Mouse (Mus musculus): ENCODE results near the gene Cers6. TPM values are rescaled to one million over a fixed set of nuclear protein-coding genes. Genes with fewer than 3 reads are reported as not detected.
A peak's percentile ranks its signal among the peaks of the same experiment; 100 is the strongest.

Cers6 gene
- polyA plus RNA-seq, 1 experiment: 10.3 TPM

DNA sequence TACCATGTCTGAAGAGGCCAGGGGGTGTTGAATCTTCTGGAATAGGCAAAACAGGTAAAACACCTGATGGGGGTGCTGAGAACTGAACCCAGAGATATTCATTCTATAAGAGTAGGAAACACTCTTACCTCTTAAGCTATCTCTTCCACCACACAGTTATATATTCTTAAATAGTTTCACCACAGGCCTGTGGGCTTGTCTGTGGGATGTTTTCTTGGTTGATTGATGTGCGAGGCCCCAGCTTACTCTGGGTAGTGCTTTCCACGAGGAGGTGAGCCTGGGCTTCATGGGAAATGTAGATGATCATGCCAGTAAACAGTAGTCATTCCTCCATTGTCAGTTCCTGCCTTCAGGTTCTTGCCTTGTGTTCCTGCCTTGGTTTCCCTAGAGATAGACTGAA, 40.5 kb downstream of the Cers6 start:
- H3K79me3 ChIP-seq (ENCODE audit: low read depth): peaks cover 25% of the 10 kb centered on the region
- H3ac ChIP-seq (ENCODE audit: control insufficient read depth, insufficient read length, low read depth): no peak overlapping the region
- H3K4me3 ChIP-seq (ENCODE audit: insufficient read depth, poor library complexity, severe bottlenecking): no peak overlapping the region
- TF ChIP-seq CTCF (IDR thresholded peaks at IDR 0.05; ENCODE audit: control insufficient read depth, insufficient read depth, insufficient read length) (no peak), CEBPB (IDR thresholded peaks at IDR 0.05; ENCODE audit: low read depth) (no peak)
- H3K79me2 ChIP-seq (ENCODE audit: control insufficient read depth, insufficient read depth): peaks cover 66% of the 10 kb centered on the region
- no peaks in the 10 kb centered on the region for H3K27me3 ChIP-seq (ENCODE audit: control insufficient read depth, insufficient read depth, insufficient read length)
- no peaks in the 10 kb centered on the region for H3K36me3 ChIP-seq (ENCODE audit: control insufficient read depth, insufficient read depth)

- H3K79me2 ChIP-seq (ENCODE audit: control insufficient read depth, insufficient read depth): peaks cover 69% of the 10 kb centered on the region
- H3ac ChIP-seq (ENCODE audit: control insufficient read depth, insufficient read length, low read depth): no peak overlapping the region
- H3K79me3 ChIP-seq (ENCODE audit: low read depth): peaks cover 22% of the 10 kb centered on the region
- H3K4me3 ChIP-seq (ENCODE audit: insufficient read depth, poor library complexity, severe bottlenecking): no peak overlapping the region
- H3K27me3 ChIP-seq (ENCODE audit: control insufficient read depth, insufficient read depth, insufficient read length): no peaks in the 10 kb centered on the region
- no peaks in the 10 kb centered on the region for H3K36me3 ChIP-seq (ENCODE audit: control insufficient read depth, insufficient read depth)
- TF ChIP-seq USF1 (IDR thresholded peaks at IDR 0.05; ENCODE audit: low read depth) (no peak), CTCF (IDR thresholded peaks at IDR 0.05; ENCODE audit: control insufficient read depth, insufficient read depth, insufficient read length) (no peak), MYOG (IDR thresholded peaks at IDR 0.05; ENCODE audit: control insufficient read depth, extremely low read depth, insufficient read length) (no peak), MYOD1 (IDR thresholded peaks at IDR 0.05; ENCODE audit: control insufficient read depth, insufficient read length, low read depth) (no peak), CEBPB (IDR thresholded peaks at IDR 0.05; ENCODE audit: low read depth) (no peak), FOSL1 (IDR thresholded peaks at IDR 0.05; ENCODE audit: insufficient read depth, low read length, poor library complexity, severe bottlenecking) (no peak), MAX (IDR thresholded peaks at IDR 0.05) (no peak)
These were observed 41.3 kb downstream of the Cers6 start for GRCm38 (mm10) chr2:68902546-68902945.

GRCm38 (mm10) chr2:68906921-68907320, 45.7 kb downstream of the Cers6 start:
- no peaks in the 10 kb centered on the region for H3K36me3 ChIP-seq (ENCODE audit: control insufficient read depth, insufficient read depth)
- H3K4me3 ChIP-seq (ENCODE audit: insufficient read depth, poor library complexity, severe bottlenecking): no peak overlapping the region
- no peak overlapping the region for H3ac ChIP-seq (ENCODE audit: control insufficient read depth, insufficient read length, low read depth)
- no peaks in the 10 kb centered on the region for H3K27me3 ChIP-seq (ENCODE audit: control insufficient read depth, insufficient read depth, insufficient read length)
- TF ChIP-seq USF1 (IDR thresholded peaks at IDR 0.05; ENCODE audit: low read depth): no peak
- TF ChIP-seq CTCF (IDR thresholded peaks at IDR 0.05; ENCODE audit: control insufficient read depth, insufficient read depth, insufficient read length): no peak
- no peak for TF ChIP-seq MAX (IDR thresholded peaks at IDR 0.05)
- no peak for TF ChIP-seq FOSL1 (IDR thresholded peaks at IDR 0.05; ENCODE audit: insufficient read depth, low read length, poor library complexity, severe bottlenecking)
- peaks cover 32% of the 10 kb centered on the region for H3K79me3 ChIP-seq (ENCODE audit: low read depth)
- H3K79me2 ChIP-seq (ENCODE audit: control insufficient read depth, insufficient read depth): peaks cover 87% of the 10 kb centered on the region

GRCm38 (mm10) chr2:68907721-68908463, 46.7 kb downstream of the Cers6 start:
- TF ChIP-seq MYOD1 (IDR thresholded peaks at IDR 0.05; ENCODE audit: control insufficient read depth, insufficient read length, low read depth) (no peak), MYOG (IDR thresholded peaks at IDR 0.05; ENCODE audit: control insufficient read depth, extremely low read depth, insufficient read length) (no peak), CEBPB (IDR thresholded peaks at IDR 0.05; ENCODE audit: low read depth) (no peak), CTCF (IDR thresholded peaks at IDR 0.05; ENCODE audit: control insufficient read depth, insufficient read depth, insufficient read length) (no peak), FOSL1 (IDR thresholded peaks at IDR 0.05; ENCODE audit: insufficient read depth, low read length, poor library complexity, severe bottlenecking) (no peak)
- Histone ChIP-seq H3ac (ENCODE audit: control insufficient read depth, insufficient read length, low read depth) (no peak overlapping the region), H3K36me3 (ENCODE audit: control insufficient read depth, insufficient read depth) (no peaks in the 10 kb centered on the region), H3K79me3 (ENCODE audit: low read depth) (peaks cover 37% of the 10 kb centered on the region), H3K27me3 (ENCODE audit: control insufficient read depth, insufficient read depth, insufficient read length) (no peaks in the 10 kb centered on the region), H3K4me3 (ENCODE audit: insufficient read depth, poor library complexity, severe bottlenecking) (no peak overlapping the region), H3K79me2 (ENCODE audit: control insufficient read depth, insufficient read depth) (peaks cover 87% of the 10 kb centered on the region)

- TF ChIP-seq CEBPB (IDR thresholded peaks at IDR 0.05; ENCODE audit: low read depth): no peak
- TF ChIP-seq MYOD1 (IDR thresholded peaks at IDR 0.05; ENCODE audit: control insufficient read depth, insufficient read length, low read depth): peak; percentile 50
- peak; percentile 40 for TF ChIP-seq FOSL1 (IDR thresholded peaks at IDR 0.05; ENCODE audit: insufficient read depth, low read length, poor library complexity, severe bottlenecking)
- peak; percentile 76 for TF ChIP-seq MAX (IDR thresholded peaks at IDR 0.05)
- no peak for TF ChIP-seq MYOG (IDR thresholded peaks at IDR 0.05; ENCODE audit: control insufficient read depth, extremely low read depth, insufficient read length)
- no peak for TF ChIP-seq USF1 (IDR thresholded peaks at IDR 0.05; ENCODE audit: low read depth)
- no peak for TF ChIP-seq CTCF (IDR thresholded peaks at IDR 0.05; ENCODE audit: control insufficient read depth, insufficient read depth, insufficient read length)
- Histone ChIP-seq H3ac (ENCODE audit: control insufficient read depth, insufficient read length, low read depth) (no peak overlapping the region), H3K79me2 (ENCODE audit: control insufficient read depth, insufficient read depth) (peaks cover 93% of the 10 kb centered on the region), H3K4me3 (ENCODE audit: insufficient read depth, poor library complexity, severe bottlenecking) (no peak overlapping the region), H3K36me3 (ENCODE audit: control insufficient read depth, insufficient read depth) (no peaks in the 10 kb centered on the region), H3K27me3 (ENCODE audit: control insufficient read depth, insufficient read depth, insufficient read length) (no peaks in the 10 kb centered on the region), H3K79me3 (ENCODE audit: low read depth) (peaks cover 37% of the 10 kb centered on the region)
These were observed 49.5 kb downstream of the Cers6 start for GRCm38 (mm10) chr2:68910727-68911126.
